Mouse (Mus musculus): ENCODE data around the gene Nanog. TPM values are rescaled to one million over a fixed set of nuclear protein-coding genes. Genes with fewer than 3 reads are reported as not detected.

The Nanog gene
- not detected for polyA plus RNA-seq (2017; shearing (Covaris generic))

DNA sequence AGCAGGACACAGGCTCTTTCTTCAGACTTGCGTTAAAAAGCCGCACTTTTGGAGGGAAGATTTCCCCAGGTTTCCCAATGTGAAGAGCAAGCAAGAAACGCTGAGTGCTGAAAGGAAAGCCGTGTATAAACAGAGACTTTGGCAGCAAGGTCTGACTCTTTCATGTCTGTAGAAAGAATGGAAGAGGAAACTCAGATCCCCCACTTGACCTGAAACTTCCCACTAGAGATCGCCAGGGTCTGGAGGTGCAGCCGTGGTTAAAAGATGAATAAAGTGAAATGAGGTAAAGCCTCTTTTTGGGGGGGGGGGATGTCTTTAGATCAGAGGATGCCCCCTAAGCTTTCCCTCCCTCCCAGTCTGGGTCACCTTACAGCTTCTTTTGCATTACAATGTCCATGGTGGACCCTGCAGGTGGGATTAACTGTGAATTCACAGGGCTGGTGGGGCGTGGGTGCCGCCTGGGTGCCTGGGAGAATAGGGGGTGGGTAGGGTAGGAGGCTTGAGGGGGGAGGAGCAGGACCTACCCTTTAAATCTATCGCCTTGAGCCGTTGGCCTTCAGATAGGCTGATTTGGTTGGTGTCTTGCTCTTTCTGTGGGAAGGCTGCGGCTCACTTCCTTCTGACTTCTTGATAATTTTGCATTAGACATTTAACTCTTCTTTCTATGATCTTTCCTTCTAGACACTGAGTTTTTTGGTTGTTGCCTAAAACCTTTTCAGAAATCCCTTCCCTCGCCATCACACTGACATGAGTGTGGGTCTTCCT, at the start of gene Nanog:
Gene Nanog, plus strand, starts transcription at position 454 of the 765 bp plus-strand sequence.

Other genes starting within 250 kb of the Nanog start
- gene Rimklb, start 208.7 kb upstream of the Nanog start, polyA plus RNA-seq (2017; shearing (Covaris generic)), result not detected
- gene Mfap5, start 201.6 kb upstream of the Nanog start, polyA plus RNA-seq (2017; shearing (Covaris generic)), result not detected
- not detected for gene Aicda, start 153.7 kb upstream of the Nanog start, polyA plus RNA-seq (2017; shearing (Covaris generic))
- gene Apobec1, start 105.0 kb upstream of the Nanog start, polyA plus RNA-seq (2017; shearing (Covaris generic)), result 5.8 TPM
- gene Gdf3, start 97.4 kb upstream of the Nanog start, polyA plus RNA-seq (2017; shearing (Covaris generic)), result not detected
- gene Dppa3, start 81.1 kb upstream of the Nanog start, polyA plus RNA-seq (2017; shearing (Covaris generic)), result not detected
- 29.8 TPM for gene Slc2a3, start 94.2 kb downstream of the Nanog start, polyA plus RNA-seq (2017; shearing (Covaris generic))
- 40.7 TPM for gene Foxj2, start 112.4 kb downstream of the Nanog start, polyA plus RNA-seq (2017; shearing (Covaris generic))
- gene C3ar1, start 148.7 kb downstream of the Nanog start, polyA plus RNA-seq (2017; shearing (Covaris generic)), result 0.07 TPM
- gene Necap1, start 167.0 kb downstream of the Nanog start, polyA plus RNA-seq (2017; shearing (Covaris generic)), result 59.3 TPM
- gene Clec4a1, start 214.4 kb downstream of the Nanog start, polyA plus RNA-seq (2017; shearing (Covaris generic)), result not detected
- not detected for gene Clec4a3, start 245.0 kb downstream of the Nanog start, polyA plus RNA-seq (2017; shearing (Covaris generic))